Mouse (Mus musculus) E14TG2a.4 (cell line): ENCODE measurements around the gene Gpr153.

Experiments used
- CTCF ChIP-seq: conservative IDR thresholded peaks from 2 replicates; pipeline ENCODE4 v1.5.1; 2014; ENCODE audit warnings: low read length
- NANOG ChIP-seq: IDR thresholded peaks from 2 replicates; pipeline ENCODE4 v1.6.1; 2014; ENCODE audit warnings: borderline replicate concordance, low read length, mixed read lengths
- POU5F1 ChIP-seq: IDR thresholded peaks from 2 replicates; pipeline ENCODE4 v1.6.1; 2014; ENCODE audit warnings: low read length, borderline replicate concordance

- TF ChIP-seq CTCF, result no peak
- TF ChIP-seq POU5F1, result no peak
- no peak for TF ChIP-seq NANOG
Measured at GRCm38 (mm10) chr4:152333587-152333986, 59.6 kb downstream of the Gpr153 start.
